Mouse (Mus musculus) layer of hippocampus, postnatal 25 days (tissue): ENCODE measurements around the gene Hyal2. TPM values are rescaled to one million over a fixed set of nuclear protein-coding genes. Genes with fewer than 3 reads are reported as not detected.
A peak's percentile ranks its signal among the peaks of the same experiment; 100 is the strongest.

Source experiments
- DNase-seq, 2 experiments: peaks; one replicate each; pipeline ENCODE4 v3.0.0; 2022; ENCODE audit warnings: mixed read lengths in 2 of 2, low spot score in 1 of 2; ENCODE audit errors: extremely low spot score in 1 of 2
- total RNA-seq, 2 experiments: library from RNA; stranded (reverse); gene quantifications; 2 replicates each; pipeline ENCODE4 v1.2.3; 2021

Hyal2 gene
- total RNA-seq, 2 experiments from 2014 or later = 13.2 to 17.8 TPM

DNA sequence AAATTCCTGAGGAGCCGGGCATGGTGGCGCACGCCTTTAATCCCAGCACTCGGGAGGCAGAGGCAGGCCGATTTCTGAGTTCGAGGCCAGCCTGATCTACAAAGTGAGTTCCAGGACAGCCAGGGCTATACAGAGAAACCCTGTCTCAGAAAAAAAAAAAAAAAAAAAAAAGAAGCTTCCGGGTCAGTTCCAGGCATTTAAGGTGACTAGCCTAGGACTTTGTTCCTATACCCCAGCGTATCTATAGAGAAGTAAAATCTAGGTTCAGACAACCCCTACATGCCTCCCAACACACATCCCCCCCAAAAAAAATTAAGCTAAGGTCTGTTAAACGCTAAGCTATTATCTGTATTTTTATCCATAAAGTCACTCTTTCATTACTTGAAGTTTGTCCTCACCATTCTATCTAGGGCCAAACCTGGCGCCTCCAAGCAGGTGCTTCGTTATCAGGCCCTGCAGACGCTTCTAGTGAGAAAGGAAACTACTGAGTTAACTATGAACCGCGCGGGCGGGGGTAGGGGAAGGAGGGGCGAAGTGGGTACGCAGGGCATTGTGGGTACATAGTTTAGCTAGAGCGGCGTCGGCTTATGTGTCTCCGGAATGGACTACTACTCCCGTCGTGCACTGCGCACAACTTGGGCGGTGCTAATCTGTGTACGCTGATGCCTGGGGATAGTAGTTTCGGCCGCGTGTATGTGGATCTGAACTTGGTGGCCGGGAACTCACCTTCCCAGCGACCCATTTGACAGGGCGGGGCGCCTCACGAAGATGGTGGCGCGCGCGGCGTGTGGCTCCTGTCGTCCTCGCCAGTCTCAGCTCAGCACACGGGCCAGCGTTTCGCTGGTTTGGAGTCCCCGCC, 19.5 kb downstream of the Hyal2 start, which contains the start of gene Ifrd2:
TSS of gene Ifrd2 (plus strand) at position 669 of the 859 bp plus-strand sequence.
- peak; percentile 77 to 85 for DNase-seq

DNA sequence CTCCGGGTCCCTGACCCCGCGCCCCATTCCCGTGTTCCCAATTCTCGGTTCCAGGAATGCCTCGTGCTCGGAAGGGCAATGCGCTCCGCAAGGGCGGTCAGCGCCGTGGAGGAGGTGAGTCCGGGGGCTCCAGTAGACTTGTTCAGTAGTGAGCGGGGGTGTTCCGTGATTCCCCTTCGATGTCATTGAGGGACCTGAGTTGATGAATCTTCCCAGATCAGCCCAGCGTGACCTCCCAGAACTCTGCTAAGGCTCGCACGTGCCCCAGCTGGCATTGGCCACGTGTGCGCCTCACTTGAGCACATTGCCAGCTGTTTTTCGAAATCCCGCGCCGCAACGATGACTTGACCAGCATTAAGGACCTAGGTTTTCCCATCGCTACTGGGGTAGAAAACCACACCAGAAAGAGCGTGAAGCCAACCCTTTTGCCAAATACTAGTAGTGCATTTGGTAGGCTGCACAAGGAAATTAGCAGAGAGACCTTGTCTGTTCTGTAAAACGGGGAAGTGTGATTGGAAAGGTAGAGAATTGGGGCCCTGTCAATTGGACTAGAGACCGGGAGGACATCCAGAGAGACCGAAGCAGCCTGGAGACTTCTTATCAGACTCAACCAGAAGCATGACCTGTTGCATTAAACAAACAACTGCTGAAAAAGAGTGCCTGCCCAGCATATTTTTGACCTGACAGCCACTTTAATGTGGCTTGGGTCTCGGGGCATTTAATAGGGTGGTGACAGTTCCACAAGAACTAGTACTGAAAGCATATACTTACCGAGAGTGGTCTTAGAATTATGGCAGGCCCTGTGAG, 20.3 kb downstream of the Hyal2 start:
- no peak for DNase-seq

DNA sequence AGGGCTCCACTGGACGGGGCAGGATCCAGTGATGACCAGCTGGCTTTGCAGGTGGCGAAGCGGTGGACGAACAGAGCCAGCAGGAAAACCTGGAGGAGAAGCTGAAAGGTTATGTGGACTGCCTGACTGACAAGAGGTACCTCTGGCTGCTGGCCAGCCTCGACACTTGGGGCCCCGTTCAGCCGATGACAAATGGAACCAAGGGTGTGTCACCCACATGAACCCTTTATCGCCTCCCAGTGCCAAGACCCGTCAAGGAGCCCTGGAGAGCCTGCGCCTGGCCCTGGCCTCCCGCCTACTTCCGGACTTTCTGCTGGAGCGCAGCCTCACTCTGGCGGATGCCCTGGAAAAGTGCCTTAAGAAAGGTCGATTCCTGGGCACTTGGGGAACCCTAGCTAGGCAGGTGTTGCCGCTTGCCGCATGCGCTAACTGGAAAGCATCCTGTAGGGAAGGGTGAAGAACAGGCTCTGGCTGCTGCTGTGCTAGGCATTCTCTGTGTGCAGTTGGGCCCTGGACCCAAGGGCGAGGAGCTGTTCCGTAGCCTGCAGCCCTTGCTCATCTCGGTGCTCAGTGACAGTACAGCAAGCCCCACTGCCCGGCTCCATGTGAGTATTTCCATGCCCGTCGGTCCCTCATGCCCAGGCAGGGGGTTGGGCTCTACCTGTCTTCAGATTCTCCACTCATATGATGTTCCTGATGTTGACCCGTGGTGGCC, 22.5 kb downstream of the Hyal2 start:
- DNase-seq = no peak

DNA sequence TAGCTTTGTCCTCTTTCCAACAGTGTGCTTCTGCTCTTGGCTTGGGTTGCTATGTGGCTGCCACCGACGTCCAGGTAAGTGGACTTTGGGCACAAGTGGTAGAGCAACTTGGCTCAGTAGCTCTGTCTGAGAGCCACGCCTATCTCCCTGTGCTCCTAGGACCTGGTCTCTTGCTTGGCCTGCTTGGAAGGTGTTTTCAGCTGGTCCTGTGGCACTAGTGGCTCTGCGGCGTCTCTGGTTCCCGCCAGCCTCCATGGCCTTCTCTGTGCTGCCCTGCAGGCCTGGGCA, 23.0 kb downstream of the Hyal2 start:
- no peak for DNase-seq

DNA sequence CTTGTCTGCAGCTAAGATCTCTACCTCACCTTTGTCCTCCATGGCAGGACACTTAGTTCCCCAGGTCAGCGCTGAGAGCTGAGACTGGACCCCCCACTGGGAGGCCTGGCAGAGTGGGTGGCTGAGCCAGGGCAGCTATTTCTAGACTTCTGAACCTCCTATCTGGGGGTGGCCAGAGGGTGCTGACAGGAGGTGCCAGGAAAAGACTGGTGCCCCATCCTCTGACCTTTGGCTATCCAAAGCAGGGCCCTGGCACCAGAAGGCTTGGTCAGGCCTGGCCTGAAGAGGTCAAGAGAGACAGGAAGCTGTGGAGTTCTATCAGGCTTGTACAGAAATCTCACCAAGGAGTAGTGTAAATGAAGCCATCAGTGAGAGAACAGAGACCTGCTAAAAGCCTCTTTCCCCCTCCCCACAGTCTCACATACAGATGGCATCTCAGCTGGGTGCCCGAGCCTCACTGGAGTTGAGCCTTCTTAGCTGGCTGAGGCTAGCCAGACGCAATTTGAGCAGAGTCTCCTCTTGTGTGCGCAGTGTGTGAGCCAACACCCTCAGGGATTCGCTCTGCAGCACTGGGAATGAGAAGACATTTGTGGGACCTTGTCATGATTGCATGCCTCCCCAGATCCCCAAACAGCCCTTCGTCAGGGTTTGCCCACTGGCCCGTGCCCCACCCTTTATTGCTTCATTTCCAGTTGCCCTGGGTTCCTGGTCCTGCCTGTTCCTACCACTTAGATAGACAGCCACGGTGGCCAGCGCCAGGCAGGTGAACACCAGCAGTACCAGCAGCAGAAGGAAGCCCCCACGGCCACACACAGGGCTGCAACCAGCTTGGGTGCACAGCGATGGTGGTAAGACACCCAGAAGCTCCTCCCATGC, 25.6 kb downstream of the Hyal2 start:
- DNase-seq = no peak

DNA sequence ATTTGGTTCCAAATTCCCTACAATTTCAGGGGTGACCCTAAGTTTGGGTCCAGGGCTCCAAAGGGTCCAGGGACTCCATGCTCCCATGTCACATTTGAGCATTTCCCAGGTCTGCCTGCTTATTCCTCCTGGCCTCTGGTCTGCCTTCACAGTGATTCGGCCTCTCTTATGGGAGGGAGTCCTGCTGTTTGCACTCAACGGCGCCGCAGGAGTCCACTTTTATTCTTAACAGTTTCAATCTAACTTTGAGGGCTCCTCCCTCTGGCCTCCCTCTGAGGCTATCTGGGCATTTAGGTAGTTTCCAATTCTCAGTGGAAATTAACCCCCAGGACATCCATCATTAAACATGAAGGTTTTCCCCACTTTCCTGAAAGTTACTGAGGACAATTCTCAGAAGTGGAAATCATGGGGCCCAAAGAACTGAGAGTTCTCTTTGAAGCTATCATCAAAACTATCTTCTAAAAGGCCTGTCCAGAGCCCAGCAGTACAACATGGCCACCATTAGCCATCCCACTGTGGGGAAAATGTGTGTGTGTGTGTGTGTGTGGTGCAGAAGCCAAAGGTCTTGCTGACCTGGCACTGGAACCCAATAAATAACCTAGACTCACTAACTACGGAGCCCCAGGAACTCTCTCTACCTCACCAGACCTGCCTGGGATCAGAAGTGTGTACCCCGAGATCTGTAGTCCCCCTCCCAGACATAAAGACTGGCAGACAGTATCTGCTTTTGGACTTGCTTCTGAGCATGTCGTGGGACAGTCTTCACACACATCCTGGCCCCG, 26.7 kb downstream of the Hyal2 start:
- DNase-seq = no peak

DNA sequence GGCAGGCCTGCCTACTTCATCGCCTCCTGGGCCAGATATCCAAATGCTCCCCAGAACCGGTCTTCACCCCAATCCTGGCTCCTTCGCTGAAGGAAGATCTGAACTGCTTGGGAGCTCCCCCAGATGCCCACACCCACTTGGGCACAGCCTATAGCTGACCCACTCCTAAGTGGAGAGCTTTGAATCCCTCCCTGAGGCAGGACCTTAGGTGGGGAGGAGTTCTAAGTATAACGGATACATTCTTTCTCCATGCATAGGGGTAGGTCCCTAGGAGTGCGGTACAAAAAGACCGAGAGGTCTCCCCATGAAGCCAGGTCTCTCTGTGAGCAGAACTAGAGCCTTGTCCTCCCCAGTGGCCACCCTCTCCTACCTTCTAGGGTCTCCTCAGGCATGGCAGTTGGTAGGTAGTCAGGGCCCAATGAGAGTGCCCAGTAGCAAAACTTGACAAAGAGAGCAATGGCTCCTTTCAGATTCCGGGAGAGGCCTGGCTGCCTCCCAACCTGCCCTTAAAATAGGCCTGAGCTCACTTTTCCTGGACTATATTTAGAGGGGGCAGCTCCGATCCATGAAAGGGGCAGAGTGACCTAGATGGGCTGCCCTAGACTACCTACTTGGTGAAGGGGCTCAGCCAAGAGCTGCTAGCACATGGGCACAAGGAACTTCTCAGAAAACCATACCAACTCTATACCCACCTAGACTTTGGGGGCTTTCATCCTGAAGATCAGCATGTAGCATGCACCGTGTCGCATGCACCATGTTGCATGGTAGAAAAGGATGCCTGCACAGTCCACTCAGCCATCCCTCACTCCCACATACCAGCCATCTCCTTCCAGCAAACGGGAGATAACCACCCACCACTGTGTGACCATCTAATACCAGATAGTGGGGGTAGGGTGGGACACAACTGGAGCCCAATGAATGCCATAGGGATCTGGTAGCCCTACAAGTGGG, 29.1 kb downstream of the Hyal2 start:
- no peak for DNase-seq

DNA sequence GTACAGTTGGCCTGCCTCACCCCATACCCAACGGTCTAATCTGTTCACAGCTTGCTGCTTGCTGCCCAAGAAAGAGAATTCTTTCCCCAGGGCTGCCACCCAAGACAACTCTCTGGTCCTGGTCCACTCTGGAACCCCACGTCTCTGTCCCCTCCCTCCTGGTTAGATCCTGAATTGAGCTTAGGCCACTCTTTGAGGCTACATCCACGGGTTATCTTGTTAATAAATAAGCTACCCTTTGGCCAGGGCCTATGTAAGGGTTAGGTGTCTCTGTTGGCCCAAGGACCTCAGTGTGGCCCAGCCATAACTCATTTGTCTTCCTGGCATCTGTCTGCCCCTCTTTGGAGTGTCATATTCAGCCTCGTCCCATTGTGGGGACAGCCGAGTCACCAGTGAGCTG, 30.6 kb downstream of the Hyal2 start:
- DNase-seq = no peak

DNA sequence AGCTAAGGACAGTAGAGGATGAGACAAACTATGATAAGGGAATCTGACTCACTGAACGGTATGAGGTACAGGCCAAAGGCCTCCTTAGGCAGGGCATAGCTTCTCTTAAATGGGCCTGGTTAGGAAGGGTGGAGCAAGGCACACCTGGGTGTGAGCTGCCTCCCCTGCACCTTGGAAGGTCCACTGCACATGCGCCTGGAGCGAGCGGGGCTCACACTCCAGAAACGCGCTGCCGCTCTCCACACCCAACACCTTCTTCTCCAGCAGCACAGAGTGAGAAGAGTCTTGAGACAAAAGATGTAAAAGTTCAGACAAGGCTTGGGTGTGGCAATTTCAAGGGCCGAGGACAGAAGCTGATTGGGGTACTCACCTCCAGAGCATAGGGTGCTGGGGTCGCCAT, 31.7 kb downstream of the Hyal2 start:
- DNase-seq = no peak

DNA sequence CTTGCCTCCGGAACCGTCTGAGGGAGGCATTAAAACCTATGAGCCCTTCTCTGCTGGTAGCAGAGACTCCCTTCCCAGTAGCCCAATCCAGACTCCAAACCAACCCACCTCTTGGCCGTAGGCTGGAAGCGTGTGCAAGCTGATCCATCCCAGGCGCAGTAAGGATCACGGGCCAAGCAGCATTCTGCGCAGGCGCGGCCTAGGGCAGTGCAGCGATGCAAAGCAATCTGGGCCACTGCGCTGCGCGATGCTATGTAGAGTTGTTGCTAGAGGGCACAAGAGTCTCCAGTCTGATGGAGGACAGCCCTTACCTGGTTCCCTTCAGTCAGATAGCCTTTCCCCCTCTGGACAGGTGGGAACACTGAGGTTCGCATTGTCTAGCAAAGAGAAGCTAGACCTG, 32.1 kb downstream of the Hyal2 start:
- no peak for DNase-seq

DNA sequence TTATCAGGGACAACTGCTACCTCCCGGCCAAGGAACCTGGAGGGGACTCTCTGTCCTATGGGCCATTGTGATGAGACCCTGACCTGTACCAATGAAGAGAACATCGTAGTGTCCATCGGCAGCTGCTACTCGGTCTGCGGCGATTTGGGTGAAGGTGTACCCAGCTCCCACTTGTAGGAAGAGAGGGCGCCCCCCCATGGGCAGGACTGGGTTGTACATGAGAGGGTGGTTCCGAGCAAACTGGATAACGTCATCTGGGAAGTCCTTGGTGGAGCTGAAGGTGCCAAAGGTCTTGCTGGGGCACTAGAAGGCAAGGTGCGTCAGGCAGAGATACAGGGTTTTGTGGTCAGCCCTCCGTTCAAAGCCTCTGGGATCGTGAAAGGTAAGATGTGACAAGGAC, 33.0 kb downstream of the Hyal2 start:
- no peak for DNase-seq

DNA sequence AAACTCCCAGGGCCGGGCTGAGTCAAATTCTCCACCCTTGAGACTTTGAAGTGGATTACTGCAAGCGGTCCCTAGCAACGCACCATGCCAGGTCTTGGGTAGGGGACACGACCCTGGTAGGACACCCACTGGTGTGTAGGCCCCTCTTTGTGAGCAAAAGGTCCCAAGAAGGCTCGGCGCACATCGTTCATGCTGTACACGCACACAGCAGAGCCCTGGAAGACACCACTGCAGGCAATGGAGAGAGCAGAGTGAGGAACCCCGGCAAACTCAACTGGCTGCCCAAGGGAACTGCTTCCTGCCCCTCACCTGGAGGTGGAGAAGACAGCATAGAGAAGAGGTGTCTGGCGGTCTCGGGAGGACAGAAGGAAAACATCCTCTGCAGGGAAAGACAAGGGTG, 33.5 kb downstream of the Hyal2 start:
- DNase-seq = no peak

DNA sequence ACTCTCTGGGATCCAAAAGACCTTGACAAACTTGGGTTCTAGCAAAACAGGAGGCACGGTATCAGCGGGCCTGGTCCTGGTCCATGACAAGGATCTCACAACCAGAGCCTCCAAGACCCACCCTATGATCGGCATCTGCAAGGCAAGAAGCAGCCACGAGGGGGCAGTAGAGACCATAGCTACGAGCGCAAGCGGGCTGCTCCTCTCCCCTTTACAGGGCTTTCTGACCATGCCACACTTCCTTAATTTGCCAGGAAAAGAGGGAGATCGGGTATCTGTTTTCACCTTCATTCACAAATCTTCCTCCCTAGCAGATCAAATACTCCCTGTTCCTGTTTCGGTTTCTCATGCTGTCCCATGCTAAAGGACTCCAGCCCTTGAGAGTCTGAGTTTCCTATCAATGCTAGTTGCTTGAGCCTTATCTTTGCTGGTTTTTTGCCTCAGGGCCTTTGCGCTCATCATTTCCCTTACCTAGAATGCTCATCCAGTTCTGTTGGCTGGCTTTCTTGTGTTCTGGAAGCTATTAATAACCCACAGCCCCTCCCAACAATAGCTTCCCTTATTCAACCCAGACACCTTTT, 34.4 kb downstream of the Hyal2 start:
- peak; percentile 96 to 100 for DNase-seq

DNA sequence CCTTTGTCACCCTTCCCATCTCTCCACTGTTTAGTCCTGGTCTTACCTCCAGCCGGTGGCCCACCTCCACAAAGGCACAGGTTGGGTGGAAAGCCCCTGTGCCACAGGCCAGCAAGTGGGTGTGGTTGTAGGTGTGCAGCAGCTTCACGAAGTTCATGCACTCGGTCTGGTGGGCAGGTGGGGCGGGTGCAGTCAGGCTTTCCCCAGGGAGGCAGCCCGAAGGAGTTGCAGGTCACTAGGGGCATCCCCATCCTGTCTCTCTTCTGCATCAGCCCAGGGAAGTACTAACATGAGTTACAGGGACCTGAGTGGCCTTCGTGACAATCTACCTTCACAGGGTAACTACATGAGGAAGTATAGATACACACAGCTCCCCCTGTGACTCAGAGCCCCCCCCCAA, 35.5 kb downstream of the Hyal2 start:
- no peak for DNase-seq

DNA sequence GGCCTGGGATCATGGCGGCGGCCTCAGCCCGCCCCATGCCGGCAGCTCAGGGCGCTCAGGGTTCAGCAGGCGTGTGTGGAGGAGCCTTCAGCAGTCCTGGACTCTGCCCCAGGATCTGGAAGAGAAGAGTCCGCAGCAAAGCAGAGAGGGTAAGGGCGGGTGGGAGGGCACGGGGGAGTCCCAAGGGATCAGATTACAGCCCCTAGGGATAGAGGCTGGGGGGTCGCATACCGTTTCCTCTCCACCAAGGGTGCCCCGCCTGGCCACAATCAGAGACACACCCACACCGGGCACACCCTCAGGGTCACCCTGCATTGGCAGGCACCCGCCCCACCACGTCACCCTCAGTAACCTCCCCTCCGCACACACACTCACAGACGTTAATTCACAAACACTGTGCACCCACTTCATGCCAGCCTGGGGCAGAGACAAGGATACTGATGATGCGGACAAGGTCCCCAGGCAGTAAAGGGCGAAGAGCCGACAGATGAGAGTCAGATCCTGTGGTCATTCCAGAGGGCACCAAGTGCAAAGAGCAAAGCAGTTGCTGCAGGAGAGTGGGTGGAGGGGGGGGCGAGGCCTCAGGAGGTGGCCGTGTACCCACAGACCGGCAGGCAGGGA, 37.4 kb downstream of the Hyal2 start:
- DNase-seq = no peak

DNA sequence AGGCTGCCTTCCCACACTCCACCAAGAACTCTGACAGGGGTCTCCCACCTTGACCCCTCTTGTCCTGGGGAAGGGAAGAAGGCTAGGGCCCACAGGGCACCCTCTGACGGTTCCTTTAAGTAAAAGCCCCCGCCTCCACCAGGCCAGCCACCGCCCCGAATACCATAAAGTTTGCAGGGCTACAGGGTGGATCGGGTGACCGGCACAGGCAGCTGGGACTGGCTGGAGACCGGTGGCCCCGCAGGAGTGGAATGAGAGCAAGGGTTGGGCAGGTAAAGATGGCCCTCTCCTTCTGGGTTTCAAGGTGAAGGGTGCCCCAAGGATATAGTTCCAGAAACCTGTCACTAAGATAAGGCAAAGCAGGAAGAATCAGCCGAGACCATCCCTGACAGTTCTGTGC, 38.8 kb downstream of the Hyal2 start:
- no peak for DNase-seq

DNA sequence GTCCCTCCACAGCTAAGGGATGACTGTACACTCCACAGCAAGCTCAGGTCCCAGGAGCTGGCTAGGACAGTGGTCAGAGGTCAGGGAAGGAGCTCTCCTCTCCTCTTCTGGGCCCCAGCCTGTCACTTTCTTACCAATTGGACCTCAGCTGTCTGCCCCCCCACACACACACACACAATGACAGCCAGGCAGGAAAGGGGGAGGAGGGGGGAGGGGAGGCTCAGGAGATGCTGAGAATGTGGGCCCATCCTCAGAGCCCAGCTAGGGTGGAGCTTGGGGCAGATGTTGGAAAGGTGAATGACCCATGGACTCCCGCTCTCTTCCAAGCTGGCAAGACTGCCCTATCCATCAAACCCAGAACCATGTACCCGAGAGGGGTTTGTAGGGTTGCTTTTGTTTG, 39.3 kb downstream of the Hyal2 start:
- DNase-seq = no peak
